Mouse (Mus musculus) liver, embryonic 15.5 days (tissue): ENCODE measurements around the gene Capn3. TPM values are rescaled to one million over a fixed set of nuclear protein-coding genes. Genes with fewer than 3 reads are reported as not detected.

Experiments used
- ATAC-seq: fragments of 200-750 bp; cut with Nextera tagmentation; 2 replicates; pipeline ENCODE4 v1.8.0; 2017; ENCODE audit warnings: moderate number of reproducible peaks, mild to moderate bottlenecking, moderate library complexity; ENCODE audit not compliant: insufficient read depth
- H3K27ac ChIP-seq: fragments of 300-500 bp; sonication (generic); replicated peaks from 2 replicates; pipeline ENCODE4 v1.5.1; 2015; ENCODE audit warnings: mild to moderate bottlenecking, inconsistent platforms
- H3K27me3 ChIP-seq: fragments of 300-500 bp; sonication (generic); 2 replicates; pipeline ENCODE4 v1.6.1; 2015; ENCODE audit warnings: mild to moderate bottlenecking, inconsistent platforms
- H3K36me3 ChIP-seq: fragments of 300-500 bp; sonication (generic); replicated peaks from 2 replicates; pipeline ENCODE4 v1.6.1; 2015; ENCODE audit warnings: moderate library complexity, mild to moderate bottlenecking, inconsistent platforms
- H3K4me1 ChIP-seq: fragments of 300-500 bp; sonication (generic); replicated peaks from 2 replicates; pipeline ENCODE4 v1.6.1; 2015; ENCODE audit warnings: inconsistent platforms
- H3K4me2 ChIP-seq: fragments of 300-500 bp; sonication (generic); 2 replicates; pipeline ENCODE4 v1.6.1; 2015; ENCODE audit warnings: moderate library complexity, mild to moderate bottlenecking, inconsistent platforms
- H3K4me3 ChIP-seq: fragments of 300-500 bp; sonication (generic); replicated peaks from 2 replicates; pipeline ENCODE4 v1.5.1; 2015; ENCODE audit warnings: mild to moderate bottlenecking, inconsistent platforms
- H3K9ac ChIP-seq: fragments of 300-500 bp; sonication (generic); 2 replicates; pipeline ENCODE4 v1.6.1; 2015; ENCODE audit warnings: moderate library complexity, mild to moderate bottlenecking, inconsistent platforms
- H3K9me3 ChIP-seq: fragments of 300-500 bp; sonication (generic); replicated peaks from 2 replicates; pipeline ENCODE4 v1.6.1; 2016; ENCODE audit warnings: inconsistent platforms
- WGBS: fragments of 180-500 bp; shearing (Covaris S2); methylation state at CpG from one replicate; pipeline ENCODE4 v1.1.7; 2015; ENCODE audit warnings: mixed read lengths; ENCODE audit not compliant: insufficient replicate concordance; 5-methylcytosine and 5-hydroxymethylcytosine counted together
- polyA plus RNA-seq: library from polyadenylated mRNA; unstranded; fragments of >200 nt; fragmentation: Nextera tagmentation; extraction: Ambion mirVana; gene quantifications from 2 replicates; pipeline ENCODE4 v1.2.1, GENCODE M21; 2015

Gene Capn3
- 3.5 and 4.9 TPM in 2 replicates for polyA plus RNA-seq

GRCm38 (mm10) chr2:120455719-120456118 lies at the start of gene Capn3:
TSS of gene Capn3 (plus strand) at chr2:120456019.
- no peak for ATAC-seq

DNA sequence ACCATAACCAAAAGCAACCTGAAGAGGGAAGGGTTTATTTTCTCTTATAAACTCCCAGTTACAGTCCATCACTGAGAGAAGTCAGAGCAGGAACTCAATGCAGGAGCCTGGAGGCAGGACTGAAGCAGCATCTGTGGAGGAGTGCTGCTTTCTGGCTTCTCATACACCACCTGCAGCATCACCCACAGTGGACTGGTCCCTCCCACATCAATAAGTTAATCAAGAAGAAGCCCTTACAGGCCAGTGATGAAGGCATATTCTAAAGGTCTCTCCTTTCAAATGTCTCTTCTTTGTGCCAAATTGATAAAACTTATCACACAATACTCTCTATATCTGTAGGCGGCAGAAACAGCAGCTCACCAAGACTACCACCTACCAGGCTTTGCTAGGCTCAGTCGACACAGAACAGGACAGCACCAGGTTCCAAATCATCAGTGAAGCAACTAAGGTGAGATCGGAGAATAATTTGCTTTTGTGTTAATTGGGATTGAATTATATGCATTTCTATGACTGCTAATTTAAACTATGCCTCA lies 44.7 kb upstream of the Capn3 start:
- Histone ChIP-seq H3K36me3 (peaks cover 26% of the 10 kb centered on the region), H3K27me3 (no peaks in the 10 kb centered on the region), H3K4me3 (peak overlapping the region; percentile 14; the same call in 1 of the 2 replicates), H3K9ac (no peak overlapping the region), H3K9me3 (no peaks in the 10 kb centered on the region), H3K4me2 (peak overlapping the region; percentile 45), H3K27ac (peak overlapping the region; percentile 64), H3K4me1 (peaks cover 16% of the 10 kb centered on the region)
- peak; percentile 98 for ATAC-seq
- WGBS: 40% methylated on average over 3 of the region's 3 CpGs

More at GRCm38 (mm10) chr2:120455719-120456118, at the start of gene Capn3:
- Histone ChIP-seq H3K9me3 (no peaks in the 10 kb centered on the region), H3K4me2 (no peak within 1 kb of the TSS), H3K9ac (no peak within 1 kb of the TSS), H3K4me3 (no peak within 1 kb of the TSS), H3K36me3 (0 out of 2 replicates have a peak, but pooled peaks cover 4% of the 10 kb centered on the region), H3K4me1 (no peaks in the 10 kb centered on the region), H3K27me3 (no peaks in the 10 kb centered on the region), H3K27ac (no peak within 1 kb of the TSS)
- 62% methylated on average over 4 of the region's 4 CpGs for WGBS

DNA sequence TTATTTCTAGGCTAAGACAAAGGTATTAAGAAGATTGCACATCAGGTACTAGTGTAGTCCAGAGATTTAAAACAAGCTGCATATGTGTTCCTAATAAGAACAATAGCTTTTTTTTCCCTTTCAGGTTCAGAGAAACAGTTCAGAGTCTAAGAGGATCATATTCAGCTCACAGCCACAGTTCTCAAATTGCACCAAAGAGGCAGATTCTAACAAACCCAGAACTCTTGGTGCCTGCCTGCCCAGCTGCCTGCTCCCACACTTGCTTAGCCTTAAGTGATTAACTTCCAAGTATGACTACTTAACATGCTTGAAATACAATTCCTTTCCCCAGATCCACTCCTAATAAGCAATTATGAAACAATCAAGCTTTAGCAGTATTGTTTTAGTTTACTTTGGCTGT lies 41.7 kb upstream of the Capn3 start:
- no peak overlapping the region for H3K9ac ChIP-seq
- H3K4me1 ChIP-seq: peaks cover 12% of the 10 kb centered on the region
- no peak overlapping the region for H3K4me3 ChIP-seq
- H3K27ac ChIP-seq: no peak overlapping the region
- H3K27me3 ChIP-seq: no peaks in the 10 kb centered on the region
- no peaks in the 10 kb centered on the region for H3K9me3 ChIP-seq
- H3K4me2 ChIP-seq: no peak overlapping the region
- ATAC-seq: no peak
- peaks cover 26% of the 10 kb centered on the region for H3K36me3 ChIP-seq

DNA sequence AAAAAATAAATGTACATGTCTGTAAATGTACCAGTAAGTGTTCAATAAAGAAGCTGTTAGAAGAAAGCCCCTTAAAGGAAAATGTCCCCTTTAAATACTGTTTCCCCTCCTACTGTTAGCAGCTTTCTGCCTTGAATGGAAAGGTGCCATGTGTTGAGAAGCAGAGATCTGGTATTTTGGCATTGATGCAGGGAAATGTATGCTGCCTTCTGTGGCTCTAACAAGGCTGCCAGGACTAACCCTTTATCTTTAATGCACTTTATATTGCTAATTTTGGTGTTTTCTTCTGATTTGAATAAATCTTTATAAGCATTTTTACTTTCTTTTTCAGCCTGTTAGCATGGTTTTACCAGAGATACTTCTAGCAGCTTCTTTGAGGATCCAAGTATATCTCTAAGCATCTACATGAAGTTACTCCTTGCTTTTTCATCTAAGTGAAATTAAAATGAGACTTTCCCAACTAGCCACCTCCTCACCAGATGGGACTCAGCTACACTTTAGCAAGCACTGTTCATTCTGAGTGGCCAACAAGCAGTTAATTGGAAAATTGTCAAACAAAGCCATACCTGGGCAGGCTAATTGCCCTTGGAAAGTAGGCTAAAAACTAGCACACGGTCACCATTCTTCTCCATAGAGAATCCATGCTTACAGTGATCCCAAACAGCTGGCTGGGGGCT lies 40.9 kb upstream of the Capn3 start:
- H3K4me2 ChIP-seq: no peak overlapping the region
- H3K4me1 ChIP-seq: peaks cover 12% of the 10 kb centered on the region
- no peaks in the 10 kb centered on the region for H3K27me3 ChIP-seq
- 63% methylated on average over 1 of the region's 1 CpGs for WGBS
- ATAC-seq: no peak
- no peaks in the 10 kb centered on the region for H3K9me3 ChIP-seq
- no peak overlapping the region for H3K9ac ChIP-seq
- peaks cover 26% of the 10 kb centered on the region for H3K36me3 ChIP-seq
- H3K27ac ChIP-seq: no peak overlapping the region
- H3K4me3 ChIP-seq: no peak overlapping the region

DNA sequence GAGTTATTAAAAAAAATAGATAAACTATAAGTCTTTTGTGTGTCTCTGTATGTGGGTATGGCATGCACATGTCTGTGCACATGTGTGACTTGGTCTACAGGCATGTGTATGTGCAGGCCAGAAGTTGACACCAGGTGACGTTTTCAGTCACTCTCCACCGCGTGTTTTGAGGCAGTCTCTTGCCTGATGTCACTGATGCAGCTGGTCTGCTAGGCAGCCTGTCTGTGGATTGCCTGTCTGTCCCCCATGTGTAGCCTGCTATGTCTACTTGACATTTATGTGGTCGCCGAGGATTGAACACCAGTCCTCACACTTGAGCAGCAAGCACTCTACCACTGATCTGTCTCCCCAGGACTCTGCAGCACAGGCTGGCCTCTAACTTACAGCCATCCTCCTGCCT lies 31.4 kb upstream of the Capn3 start:
- 76% methylated on average over 5 of the region's 5 CpGs for WGBS
- Histone ChIP-seq H3K36me3 (0 out of 2 replicates have a peak, but pooled peaks cover 12% of the 10 kb centered on the region), H3K9ac (no peak overlapping the region), H3K4me1 (no peaks in the 10 kb centered on the region; the same call in 1 of the 2 replicates), H3K4me2 (no peak overlapping the region), H3K27ac (no peak overlapping the region), H3K27me3 (no peaks in the 10 kb centered on the region), H3K4me3 (no peak overlapping the region), H3K9me3 (no peaks in the 10 kb centered on the region)
- no peak for ATAC-seq

DNA sequence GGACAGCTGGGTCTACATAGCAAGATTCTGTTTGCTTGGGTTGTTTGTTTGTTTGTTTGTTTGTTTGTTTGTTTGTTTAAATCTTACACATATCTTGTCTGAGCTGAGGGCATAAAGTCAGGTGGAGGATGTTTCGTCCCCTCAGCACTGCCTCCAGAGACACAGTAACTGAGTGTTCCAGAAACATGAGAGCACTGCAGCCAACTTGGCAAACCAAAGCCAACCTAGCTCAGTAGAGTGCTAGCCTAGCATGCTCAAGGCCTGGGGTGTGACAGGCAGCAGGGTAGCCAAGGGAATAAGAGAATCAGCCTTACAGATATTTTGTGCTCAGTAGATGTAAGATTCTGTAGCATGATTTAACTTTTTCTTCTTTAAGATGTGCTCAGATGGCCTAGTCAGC lies 11.3 kb upstream of the Capn3 start:
- Histone ChIP-seq H3K27ac (no peak overlapping the region), H3K4me3 (no peak overlapping the region), H3K36me3 (no peaks in the 10 kb centered on the region), H3K4me1 (peaks cover 19% of the 10 kb centered on the region), H3K4me2 (no peak overlapping the region), H3K27me3 (no peaks in the 10 kb centered on the region), H3K9ac (no peak overlapping the region), H3K9me3 (no peaks in the 10 kb centered on the region)
- ATAC-seq: no peak
- 76% methylated on average over 1 of the region's 1 CpGs for WGBS

- Histone ChIP-seq H3K4me3 (no peak overlapping the region), H3K27me3 (no peaks in the 10 kb centered on the region), H3K4me1 (peaks cover 19% of the 10 kb centered on the region), H3K36me3 (no peaks in the 10 kb centered on the region), H3K27ac (peak overlapping the region; percentile 65), H3K9me3 (no peaks in the 10 kb centered on the region), H3K4me2 (peak overlapping the region; percentile 47), H3K9ac (peak overlapping the region; percentile 5; the same call in 1 of the 2 replicates)
- WGBS: 10% methylated on average over 10 of the region's 10 CpGs
- ATAC-seq: peak; percentile 98
Observed at GRCm38 (mm10) chr2:120446373-120446772, 9.4 kb upstream of the Capn3 start.

GRCm38 (mm10) chr2:120447306-120447705 lies 8.5 kb upstream of the Capn3 start:
- Histone ChIP-seq H3K9me3 (no peaks in the 10 kb centered on the region), H3K4me1 (peaks cover 19% of the 10 kb centered on the region), H3K9ac (no peak overlapping the region), H3K4me2 (no peak overlapping the region), H3K27ac (no peak overlapping the region), H3K27me3 (no peaks in the 10 kb centered on the region), H3K4me3 (no peak overlapping the region), H3K36me3 (no peaks in the 10 kb centered on the region)
- ATAC-seq: no peak
- 84% methylated on average over 1 of the region's 1 CpGs for WGBS

DNA sequence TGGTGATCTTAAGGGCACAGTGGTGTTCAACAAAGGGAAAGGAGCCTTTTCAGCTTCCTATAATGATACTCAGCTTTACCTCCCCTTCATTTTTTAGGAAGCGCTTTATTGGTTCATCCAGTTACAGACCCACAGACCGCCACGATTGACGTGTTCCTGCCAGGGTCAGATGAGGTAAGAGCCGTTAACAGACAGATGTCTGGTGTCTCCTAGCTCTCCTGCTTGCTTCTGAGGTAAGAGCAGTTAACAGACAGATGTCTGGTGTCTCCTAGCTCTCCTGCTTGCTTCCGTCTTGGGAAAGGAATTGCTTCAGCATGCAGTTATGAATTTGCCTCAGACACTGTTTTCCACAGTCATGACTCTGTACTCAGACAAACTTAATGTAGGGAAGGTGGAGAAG lies 5.1 kb upstream of the Capn3 start:
- H3K4me1 ChIP-seq: peaks cover 12% of the 10 kb centered on the region
- WGBS: 55% methylated on average over 6 of the region's 6 CpGs
- ATAC-seq: no peak
- no peak overlapping the region for H3K9ac ChIP-seq
- H3K9me3 ChIP-seq: no peaks in the 10 kb centered on the region
- no peak overlapping the region for H3K4me3 ChIP-seq
- 0 out of 2 replicates have a peak, but pooled peaks cover 4% of the 10 kb centered on the region for H3K36me3 ChIP-seq
- H3K4me2 ChIP-seq: no peak overlapping the region
- H3K27me3 ChIP-seq: no peaks in the 10 kb centered on the region
- H3K27ac ChIP-seq: no peak overlapping the region

DNA sequence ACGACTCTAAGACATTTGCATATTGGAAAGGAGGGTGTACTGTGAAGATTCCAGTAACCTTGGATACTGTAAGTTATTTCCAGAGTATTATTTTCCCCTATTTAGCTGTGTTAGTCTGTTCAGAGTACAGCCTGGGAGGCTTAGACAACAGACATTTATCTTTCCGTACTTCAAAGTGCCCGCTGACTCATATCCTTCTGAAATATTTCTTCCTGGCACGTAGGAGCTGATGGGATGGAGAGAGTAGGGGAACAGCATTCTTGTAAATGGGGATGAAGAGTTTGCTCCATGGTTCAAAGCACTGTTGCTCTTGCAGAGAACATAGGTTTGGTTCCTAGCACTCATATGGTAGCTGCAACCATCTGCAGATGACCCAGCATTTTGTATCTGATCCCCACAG lies 3.2 kb upstream of the Capn3 start:
- H3K4me2 ChIP-seq: no peak overlapping the region
- WGBS: 60% methylated on average over 4 of the region's 4 CpGs
- no peak for ATAC-seq
- H3K9me3 ChIP-seq: no peaks in the 10 kb centered on the region
- H3K27ac ChIP-seq: no peak overlapping the region
- no peaks in the 10 kb centered on the region for H3K4me1 ChIP-seq
- 0 out of 2 replicates have a peak, but pooled peaks cover 4% of the 10 kb centered on the region for H3K36me3 ChIP-seq
- no peak overlapping the region for H3K9ac ChIP-seq
- H3K4me3 ChIP-seq: no peak overlapping the region
- no peaks in the 10 kb centered on the region for H3K27me3 ChIP-seq

DNA sequence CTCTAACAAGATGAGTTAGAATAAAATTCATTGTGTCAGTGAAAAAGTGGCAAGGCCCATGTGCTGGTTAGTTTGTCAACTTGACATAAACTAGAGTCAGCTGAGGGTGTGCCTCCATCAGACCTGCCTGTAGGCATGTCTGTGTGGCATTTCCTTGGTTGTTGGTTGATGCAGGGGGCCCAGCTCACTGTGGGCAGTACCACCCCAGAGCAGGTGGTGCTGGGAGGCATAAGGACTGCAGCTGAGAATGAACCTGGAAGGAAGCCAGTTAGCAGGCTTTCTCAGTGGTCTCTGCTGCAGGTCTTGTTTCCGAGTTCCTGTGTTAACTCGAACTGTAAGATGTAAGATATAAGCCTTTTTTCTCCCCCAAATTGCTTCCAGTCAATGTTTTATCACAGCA lies 832 bp upstream of the Capn3 start:
- H3K27me3 ChIP-seq: no peaks in the 10 kb centered on the region
- 35% methylated on average over 2 of the region's 2 CpGs for WGBS

More for the DNA sequence above, 832 bp upstream of the Capn3 start:
- no peaks in the 10 kb centered on the region for H3K9me3 ChIP-seq
- no peak for ATAC-seq
- no peaks in the 10 kb centered on the region for H3K4me1 ChIP-seq
- no peak overlapping the region for H3K9ac ChIP-seq
- no peak overlapping the region for H3K4me3 ChIP-seq
- 0 out of 2 replicates have a peak, but pooled peaks cover 4% of the 10 kb centered on the region for H3K36me3 ChIP-seq
- no peak overlapping the region for H3K4me2 ChIP-seq
- no peak overlapping the region for H3K27ac ChIP-seq
